Mouse (Mus musculus): ENCODE measurements around the gene Mast1. TPM values are rescaled to one million over a fixed set of nuclear protein-coding genes. Genes with fewer than 3 reads are reported as not detected.
"Not testable (repeated sequence)": the region's sequence is repeated elsewhere in the genome, so short reads cannot be mapped to it uniquely, and the experiment has no call there.

The Mast1 gene
- polyA plus RNA-seq, 1 experiment, result 0.38 TPM

DNA sequence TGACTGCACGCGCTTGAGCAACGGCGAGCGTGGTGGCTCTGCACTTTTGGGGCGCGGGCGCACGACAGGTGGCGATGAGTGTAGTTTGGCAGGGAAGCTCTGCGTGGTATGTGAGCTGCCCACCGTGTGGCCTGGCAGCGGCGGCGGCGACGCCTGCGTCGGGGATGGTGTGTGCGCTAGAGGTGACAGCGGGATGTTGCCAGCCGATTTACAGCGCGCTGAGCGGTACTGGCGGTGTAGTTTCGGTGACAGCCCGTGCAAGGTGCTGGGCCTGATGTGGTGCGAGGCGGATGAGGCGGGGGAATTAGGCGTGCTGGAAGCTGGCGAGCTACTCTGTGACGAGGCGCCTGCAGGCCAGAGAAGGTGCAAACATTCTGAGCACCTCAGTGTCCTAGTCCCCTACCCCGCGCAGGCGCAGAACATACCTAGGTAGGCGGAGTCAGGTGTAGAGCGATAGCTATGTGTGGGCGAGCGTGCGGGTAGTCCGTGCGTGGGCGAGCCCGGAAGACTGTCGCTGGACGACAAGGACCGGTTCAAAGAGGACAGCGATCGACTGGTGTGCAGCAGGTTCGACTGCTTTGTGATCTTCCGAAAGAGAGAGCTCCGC lies 24.2 kb downstream of the Mast1 start:
- peak overlapping the region; percentile 42 for H3K4me3 ChIP-seq (ENCODE audit: insufficient read depth, low read depth, low read length)
- DNase-seq, result peak; percentile 84
- H3K27ac ChIP-seq (ENCODE audit: insufficient read depth, low read depth, low read length), result no peak overlapping the region
- TF ChIP-seq POLR2A (IDR thresholded peaks at IDR 0.05; ENCODE audit: low read depth, low read length), result no peak
- TF ChIP-seq CTCF (conservative IDR thresholded peaks at IDR 0.05; ENCODE audit: insufficient read depth, insufficient read length, low read depth, low read length), result no peak
- no peaks in the 10 kb centered on the region for H3K36me3 ChIP-seq (ENCODE audit: control insufficient read depth, insufficient read depth, low read length)
- 2% methylated on average over 55 of the region's 55 CpGs for WGBS
- H3K27me3 ChIP-seq (replicated peaks; ENCODE audit: control insufficient read depth, insufficient read depth, low read length), result no peaks in the 10 kb centered on the region
- H3K4me1 ChIP-seq (ENCODE audit: control insufficient read depth, insufficient read depth, low read length), result no peaks in the 10 kb centered on the region; the same call in 1 of the 2 replicates

DNA sequence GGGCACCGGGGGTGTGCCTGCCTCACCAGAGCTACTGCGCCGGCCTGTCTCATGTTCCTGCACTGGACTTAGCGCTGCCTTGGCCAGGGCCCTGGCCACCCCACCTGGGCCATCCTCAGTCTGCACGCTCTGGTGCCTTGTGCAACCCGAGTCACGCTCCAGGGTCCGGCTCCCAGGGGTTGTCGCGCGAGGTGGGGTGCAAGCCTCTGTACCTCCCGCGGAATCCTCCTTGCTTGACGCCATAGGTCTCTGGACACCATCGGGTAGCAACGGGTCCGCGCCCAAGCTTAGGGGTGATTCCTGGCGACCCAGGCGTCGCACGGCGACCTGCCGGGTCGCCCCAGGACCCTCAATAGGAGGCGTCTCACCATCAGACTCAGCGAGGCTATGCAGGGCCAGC lies 24.8 kb downstream of the Mast1 start:
- Histone ChIP-seq H3K27me3 (replicated peaks; ENCODE audit: control insufficient read depth, insufficient read depth, low read length) (no peaks in the 10 kb centered on the region), H3K36me3 (ENCODE audit: control insufficient read depth, insufficient read depth, low read length) (no peaks in the 10 kb centered on the region), H3K27ac (ENCODE audit: insufficient read depth, low read depth, low read length) (no peak overlapping the region), H3K4me3 (ENCODE audit: insufficient read depth, low read depth, low read length) (no peak overlapping the region), H3K4me1 (ENCODE audit: control insufficient read depth, insufficient read depth, low read length) (no peaks in the 10 kb centered on the region; the same call in 1 of the 2 replicates)
- no peak for DNase-seq
- 30% methylated on average over 27 of the region's 27 CpGs for WGBS
- TF ChIP-seq CTCF (conservative IDR thresholded peaks at IDR 0.05; ENCODE audit: insufficient read depth, insufficient read length, low read depth, low read length) (no peak), POLR2A (IDR thresholded peaks at IDR 0.05; ENCODE audit: low read depth, low read length) (no peak)

DNA sequence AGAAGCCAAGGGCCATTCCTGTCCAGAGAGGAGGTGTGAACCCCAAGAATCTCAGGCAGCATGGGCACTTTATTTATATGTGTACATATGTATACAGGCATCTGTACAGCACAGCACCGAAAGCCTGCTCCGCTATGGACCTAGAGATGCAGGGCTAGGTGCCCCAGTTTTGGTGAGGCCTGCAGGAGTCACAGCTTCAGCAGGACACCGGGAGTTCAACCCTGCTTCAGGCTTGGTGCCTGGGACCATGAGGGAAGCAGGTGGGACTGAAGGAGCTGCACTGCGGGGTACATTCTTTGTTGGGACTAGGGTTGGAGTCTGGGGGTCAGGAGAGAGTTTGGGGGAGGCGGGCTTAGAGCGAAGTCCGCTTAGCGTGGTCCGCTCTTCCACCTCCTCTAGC lies 25.3 kb downstream of the Mast1 start:
- Histone ChIP-seq H3K27me3 (replicated peaks; ENCODE audit: control insufficient read depth, insufficient read depth, low read length) (no peaks in the 10 kb centered on the region), H3K36me3 (ENCODE audit: control insufficient read depth, insufficient read depth, low read length) (no peaks in the 10 kb centered on the region), H3K4me1 (ENCODE audit: control insufficient read depth, insufficient read depth, low read length) (no peaks in the 10 kb centered on the region; the same call in 1 of the 2 replicates), H3K4me3 (ENCODE audit: insufficient read depth, low read depth, low read length) (no peak overlapping the region), H3K27ac (ENCODE audit: insufficient read depth, low read depth, low read length) (no peak overlapping the region)
- TF ChIP-seq POLR2A (IDR thresholded peaks at IDR 0.05; ENCODE audit: low read depth, low read length) (no peak), CTCF (conservative IDR thresholded peaks at IDR 0.05; ENCODE audit: insufficient read depth, insufficient read length, low read depth, low read length) (no peak)
- DNase-seq, result no peak
- 95% methylated on average over 9 of the region's 9 CpGs for WGBS

GRCm38 (mm10) chr8:84910551-84910950 lies 26.6 kb downstream of the Mast1 start:
- no peak overlapping the region for H3K27ac ChIP-seq (ENCODE audit: insufficient read depth, low read depth, low read length)
- no peaks in the 10 kb centered on the region; the same call in 1 of the 2 replicates for H3K4me1 ChIP-seq (ENCODE audit: control insufficient read depth, insufficient read depth, low read length)
- H3K27me3 ChIP-seq (replicated peaks; ENCODE audit: control insufficient read depth, insufficient read depth, low read length), result no peaks in the 10 kb centered on the region
- DNase-seq, result no peak
- no peak for TF ChIP-seq CTCF (conservative IDR thresholded peaks at IDR 0.05; ENCODE audit: insufficient read depth, insufficient read length, low read depth, low read length)
- TF ChIP-seq POLR2A (IDR thresholded peaks at IDR 0.05; ENCODE audit: low read depth, low read length), result no peak
- no peaks in the 10 kb centered on the region for H3K36me3 ChIP-seq (ENCODE audit: control insufficient read depth, insufficient read depth, low read length)
- no peak overlapping the region for H3K4me3 ChIP-seq (ENCODE audit: insufficient read depth, low read depth, low read length)
- WGBS, result 84% methylated on average over 6 of the region's 6 CpGs

GRCm38 (mm10) chr8:84909949-84910348 lies 27.2 kb downstream of the Mast1 start:
- DNase-seq, result no peak
- WGBS, result 83% methylated on average over 5 of the region's 5 CpGs
- no peaks in the 10 kb centered on the region for H3K36me3 ChIP-seq (ENCODE audit: control insufficient read depth, insufficient read depth, low read length)
- no peak for TF ChIP-seq POLR2A (IDR thresholded peaks at IDR 0.05; ENCODE audit: low read depth, low read length)
- no peak overlapping the region for H3K27ac ChIP-seq (ENCODE audit: insufficient read depth, low read depth, low read length)
- H3K4me1 ChIP-seq (ENCODE audit: control insufficient read depth, insufficient read depth, low read length), result no peaks in the 10 kb centered on the region; the same call in 1 of the 2 replicates
- no peak overlapping the region for H3K4me3 ChIP-seq (ENCODE audit: insufficient read depth, low read depth, low read length)
- H3K27me3 ChIP-seq (replicated peaks; ENCODE audit: control insufficient read depth, insufficient read depth, low read length), result no peaks in the 10 kb centered on the region

- Histone ChIP-seq H3K4me1 (ENCODE audit: control insufficient read depth, insufficient read depth, low read length) (no peaks in the 10 kb centered on the region; the same call in 1 of the 2 replicates), H3K27ac (ENCODE audit: insufficient read depth, low read depth, low read length) (no peak overlapping the region), H3K36me3 (ENCODE audit: control insufficient read depth, insufficient read depth, low read length) (no peaks in the 10 kb centered on the region), H3K27me3 (replicated peaks; ENCODE audit: control insufficient read depth, insufficient read depth, low read length) (no peaks in the 10 kb centered on the region), H3K4me3 (ENCODE audit: insufficient read depth, low read depth, low read length) (peak overlapping the region; percentile 54)
- TF ChIP-seq CTCF (conservative IDR thresholded peaks at IDR 0.05; ENCODE audit: insufficient read depth, insufficient read length, low read depth, low read length) (no peak), POLR2A (IDR thresholded peaks at IDR 0.05; ENCODE audit: low read depth, low read length) (no peak)
- WGBS, result 60% methylated on average over 20 of the region's 20 CpGs
- no peak for DNase-seq
Measured at GRCm38 (mm10) chr8:84909162-84909767, 27.9 kb downstream of the Mast1 start.

GRCm38 (mm10) chr8:84908421-84909161 lies 28.6 kb downstream of the Mast1 start, which contains the start of gene Dnase2a:
Gene Dnase2a (plus strand): TSS chr8:84908560.
- Histone ChIP-seq H3K4me1 (ENCODE audit: control insufficient read depth, insufficient read depth, low read length) (no peaks in the 10 kb centered on the region; the same call in 1 of the 2 replicates), H3K27me3 (replicated peaks; ENCODE audit: control insufficient read depth, insufficient read depth, low read length) (no peaks in the 10 kb centered on the region), H3K4me3 (ENCODE audit: insufficient read depth, low read depth, low read length) (peak within 1 kb of the TSS; percentile 54), H3K36me3 (ENCODE audit: control insufficient read depth, insufficient read depth, low read length) (no peaks in the 10 kb centered on the region), H3K27ac (ENCODE audit: insufficient read depth, low read depth, low read length) (no peak within 1 kb of the TSS)
- TF ChIP-seq CTCF (conservative IDR thresholded peaks at IDR 0.05; ENCODE audit: insufficient read depth, insufficient read length, low read depth, low read length) (no peak), POLR2A (IDR thresholded peaks at IDR 0.05; ENCODE audit: low read depth, low read length) (no peak)
- WGBS, result 2% methylated on average over 45 of the region's 45 CpGs
- peak; percentile 99 for DNase-seq

- H3K27ac ChIP-seq (ENCODE audit: insufficient read depth, low read depth, low read length), result not testable (repeated sequence)
- H3K4me3 ChIP-seq (ENCODE audit: insufficient read depth, low read depth, low read length), result peak overlapping the region; percentile 20; the same call in 1 of the 2 replicates
Measured at GRCm38 (mm10) chr8:84907979-84908378, 29.2 kb downstream of the Mast1 start.

More at GRCm38 (mm10) chr8:84907979-84908378, 29.2 kb downstream of the Mast1 start:
- WGBS, result 12% methylated on average over 7 of the region's 7 CpGs
- H3K4me1 ChIP-seq (ENCODE audit: control insufficient read depth, insufficient read depth, low read length); H3K36me3 ChIP-seq (ENCODE audit: control insufficient read depth, insufficient read depth, low read length); DNase-seq; H3K27me3 ChIP-seq (replicated peaks; ENCODE audit: control insufficient read depth, insufficient read depth, low read length): not testable (repeated sequence)

Data from kidney, adult 2 months (tissue).